Mouse (Mus musculus): ENCODE measurements at regions not wholly inside any gene's neighbourhood (a gene's known extent, or its start where the extent isn't known, plus 50 kb on each side); places are given as distances from the start of the nearest gene placed in this dataset.
"Not testable (repeated sequence)": the region's sequence is repeated elsewhere in the genome, so short reads cannot be mapped to it uniquely, and the experiment has no call there.

DNA sequence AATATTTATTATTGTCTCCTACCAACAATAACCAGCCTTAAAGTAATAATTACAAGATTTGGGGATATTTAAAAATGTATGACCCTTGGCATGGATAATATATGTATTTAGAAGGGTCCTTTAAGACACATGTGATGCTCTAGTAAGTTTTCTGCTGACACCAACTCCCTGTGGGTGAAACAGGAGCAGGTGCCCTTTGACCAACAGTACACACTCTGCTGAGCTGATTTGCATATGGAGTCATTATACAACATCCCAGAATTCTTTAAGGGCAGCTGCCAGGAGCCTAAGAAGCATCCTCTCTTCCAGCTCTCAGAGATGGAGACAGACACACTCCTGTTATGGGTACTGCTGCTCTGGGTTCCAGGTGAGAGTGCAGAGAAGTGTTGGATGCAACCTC lies 274.1 kb downstream of the Rpia start:
- no peak overlapping the region for H3K9ac ChIP-seq (replicated peaks)
- H3K4me2 ChIP-seq (ENCODE audit: low read depth, low read length) = no peak overlapping the region
- ATAC-seq = no peak
- no peaks in the 10 kb centered on the region for H3K27me3 ChIP-seq (ENCODE audit: insufficient read depth, low read length)
- no peak overlapping the region for H3K4me3 ChIP-seq (ENCODE audit: low read depth, low read length)
- TF ChIP-seq EP300 (IDR thresholded peaks at IDR 0.05; ENCODE audit: low read depth) = no peak
- TF ChIP-seq CTCF (IDR thresholded peaks at IDR 0.05; ENCODE audit: low read depth) = no peak
- no peak for DNase-seq
- H3K27ac ChIP-seq (ENCODE audit: low read depth) = no peak overlapping the region
- no peaks in the 10 kb centered on the region for H3K4me1 ChIP-seq (ENCODE audit: insufficient read depth)
- no peaks in the 10 kb centered on the region for H3K36me3 ChIP-seq (replicated peaks; ENCODE audit: insufficient read depth, low read length)
- no peaks in the 10 kb centered on the region for H3K9me3 ChIP-seq (ENCODE audit: low read length)

GRCm38 (mm10) chr6:70468623-70469479 lies 323.2 kb downstream of the Rpia start:
- H3K27ac ChIP-seq (ENCODE audit: low read depth) = no peak overlapping the region
- H3K4me2 ChIP-seq (ENCODE audit: low read depth, low read length) = no peak overlapping the region
- H3K9ac ChIP-seq (replicated peaks) = no peak overlapping the region
- no peak for DNase-seq
- H3K4me1 ChIP-seq (ENCODE audit: insufficient read depth) = no peaks in the 10 kb centered on the region
- H3K27me3 ChIP-seq (ENCODE audit: insufficient read depth, low read length) = no peaks in the 10 kb centered on the region
- WGBS (ENCODE audit: insufficient replicate concordance) = 67% methylated on average over 1 of the region's 1 CpGs
- H3K36me3 ChIP-seq (replicated peaks; ENCODE audit: insufficient read depth, low read length) = no peaks in the 10 kb centered on the region
- TF ChIP-seq CTCF (IDR thresholded peaks at IDR 0.05; ENCODE audit: low read depth) (peak; percentile 39), EP300 (IDR thresholded peaks at IDR 0.05; ENCODE audit: low read depth) (no peak)
- H3K4me3 ChIP-seq (ENCODE audit: low read depth, low read length) = no peak overlapping the region
- ATAC-seq = no peak
- H3K9me3 ChIP-seq (ENCODE audit: low read length) = no peaks in the 10 kb centered on the region

DNA sequence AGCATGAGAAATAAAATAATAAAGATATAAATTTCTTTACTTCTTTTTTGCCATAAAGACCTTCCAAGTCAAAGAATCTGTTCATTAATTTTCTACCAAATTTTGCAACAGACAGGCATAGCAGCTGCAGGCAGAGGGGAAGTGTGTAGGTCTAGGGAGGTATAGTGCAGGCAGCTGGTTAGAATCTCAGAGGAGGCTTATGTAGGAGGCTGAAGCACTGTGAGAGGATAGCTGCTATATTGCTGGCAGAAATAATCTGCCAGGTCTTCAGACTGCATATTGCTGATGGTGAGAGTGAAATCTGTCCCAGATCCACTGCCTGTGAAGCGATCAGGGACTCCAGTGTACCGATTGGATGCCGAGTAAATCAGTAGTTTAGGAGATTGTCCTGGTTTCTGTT lies 334.8 kb downstream of the Rpia start:
- 85% methylated on average over 3 of the region's 3 CpGs for WGBS (ENCODE audit: insufficient replicate concordance)

DNA sequence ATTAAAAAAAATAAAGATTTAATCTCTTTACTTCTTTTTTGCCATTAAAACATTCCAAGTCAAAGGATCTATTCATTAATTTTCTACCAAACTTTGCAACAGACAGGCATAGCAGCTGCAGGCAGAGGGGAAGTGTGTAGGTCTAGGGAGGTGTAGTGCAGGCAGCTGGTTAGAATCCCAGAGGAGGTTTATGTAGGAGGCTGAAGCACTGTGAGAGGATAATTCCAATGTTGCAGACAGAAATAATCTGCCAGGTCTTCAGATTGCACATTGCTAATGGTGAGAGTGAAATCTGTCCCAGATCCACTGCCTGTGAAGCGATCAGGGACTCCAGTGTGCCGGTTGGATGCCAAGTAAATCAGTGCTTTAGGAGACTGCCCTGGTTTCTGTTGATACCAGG lies 357.3 kb downstream of the Rpia start:
- WGBS (ENCODE audit: insufficient replicate concordance) = 68% methylated on average over 2 of the region's 2 CpGs
- H3K4me1 ChIP-seq (ENCODE audit: insufficient read depth) = not testable (repeated sequence)

More for the DNA sequence above, 334.8 kb downstream of the Rpia start:
- ATAC-seq = no peak
- no peak overlapping the region for H3K4me3 ChIP-seq (ENCODE audit: low read depth, low read length)
- H3K27me3 ChIP-seq (ENCODE audit: insufficient read depth, low read length) = no peaks in the 10 kb centered on the region
- H3K9ac ChIP-seq (replicated peaks) = no peak overlapping the region
- H3K4me1 ChIP-seq (ENCODE audit: insufficient read depth) = no peaks in the 10 kb centered on the region
- DNase-seq = no peak
- TF ChIP-seq EP300 (IDR thresholded peaks at IDR 0.05; ENCODE audit: low read depth) (no peak), CTCF (IDR thresholded peaks at IDR 0.05; ENCODE audit: low read depth) (no peak)
- H3K36me3 ChIP-seq (replicated peaks; ENCODE audit: insufficient read depth, low read length) = no peaks in the 10 kb centered on the region
- no peak overlapping the region for H3K4me2 ChIP-seq (ENCODE audit: low read depth, low read length)
- H3K27ac ChIP-seq (ENCODE audit: low read depth) = no peak overlapping the region
- no peaks in the 10 kb centered on the region for H3K9me3 ChIP-seq (ENCODE audit: low read length)

GRCm38 (mm10) chr6:70406290-70406689 lies 385.7 kb downstream of the Rpia start:
- H3K9ac ChIP-seq (replicated peaks); H3K36me3 ChIP-seq (replicated peaks; ENCODE audit: insufficient read depth, low read length); H3K27ac ChIP-seq (ENCODE audit: low read depth); H3K27me3 ChIP-seq (ENCODE audit: insufficient read depth, low read length); H3K4me2 ChIP-seq (ENCODE audit: low read depth, low read length); H3K9me3 ChIP-seq (ENCODE audit: low read length); DNase-seq; ATAC-seq; H3K4me1 ChIP-seq (ENCODE audit: insufficient read depth); H3K4me3 ChIP-seq (ENCODE audit: low read depth, low read length): not testable (repeated sequence)
- 77% methylated on average over 3 of the region's 3 CpGs for WGBS (ENCODE audit: insufficient replicate concordance)

More for the DNA sequence above, 357.3 kb downstream of the Rpia start:
- not testable (repeated sequence) for H3K36me3 ChIP-seq (replicated peaks; ENCODE audit: insufficient read depth, low read length); H3K9ac ChIP-seq (replicated peaks); H3K4me3 ChIP-seq (ENCODE audit: low read depth, low read length); H3K27ac ChIP-seq (ENCODE audit: low read depth); H3K9me3 ChIP-seq (ENCODE audit: low read length); H3K27me3 ChIP-seq (ENCODE audit: insufficient read depth, low read length); H3K4me2 ChIP-seq (ENCODE audit: low read depth, low read length); ATAC-seq; DNase-seq

DNA sequence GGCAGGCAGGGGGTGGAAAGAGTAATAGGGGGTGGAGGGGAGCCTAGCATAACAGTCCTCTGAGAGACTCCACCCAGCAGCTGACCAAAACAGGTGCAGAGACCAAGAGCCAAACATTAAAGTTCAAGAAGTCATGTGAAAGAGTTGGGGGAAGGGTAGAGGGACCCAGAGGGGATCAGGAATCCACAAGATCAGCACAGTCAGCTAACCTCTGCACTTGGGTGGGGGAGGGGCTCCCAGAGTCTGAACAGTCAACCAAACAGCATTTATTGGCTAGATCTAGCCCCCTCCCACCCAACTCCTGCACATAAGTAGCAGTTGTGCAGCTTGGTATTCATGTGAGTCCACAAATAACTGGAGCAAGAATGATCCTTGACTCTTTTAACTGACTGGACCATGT lies 402.2 kb downstream of the Rpia start:
- not testable (repeated sequence) for H3K4me1 ChIP-seq (ENCODE audit: insufficient read depth); ATAC-seq; DNase-seq; H3K9ac ChIP-seq (replicated peaks); H3K4me3 ChIP-seq (ENCODE audit: low read depth, low read length); H3K27ac ChIP-seq (ENCODE audit: low read depth); H3K4me2 ChIP-seq (ENCODE audit: low read depth, low read length); H3K9me3 ChIP-seq (ENCODE audit: low read length); H3K36me3 ChIP-seq (replicated peaks; ENCODE audit: insufficient read depth, low read length); H3K27me3 ChIP-seq (ENCODE audit: insufficient read depth, low read length)

DNA sequence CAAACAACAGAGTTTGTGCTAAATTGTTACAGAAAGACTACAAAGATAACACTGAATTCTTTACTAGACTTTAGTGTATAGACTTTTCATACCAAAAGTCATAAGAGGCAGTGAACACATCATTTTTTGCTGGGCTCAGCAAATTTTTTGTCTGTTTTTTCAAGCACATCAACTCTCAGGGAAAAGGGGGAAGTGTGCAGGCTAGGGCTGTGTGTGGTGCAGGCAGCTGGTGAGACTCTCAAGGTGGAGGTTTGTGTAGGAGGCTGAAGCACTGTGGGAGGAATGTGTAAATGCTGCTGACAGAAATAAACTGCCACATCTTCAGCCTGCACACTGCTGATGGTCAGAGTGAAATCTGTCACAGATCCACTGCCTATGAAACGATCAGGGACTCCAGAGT lies 405.6 kb downstream of the Rpia start:
- H3K9me3 ChIP-seq (ENCODE audit: low read length); H3K36me3 ChIP-seq (replicated peaks; ENCODE audit: insufficient read depth, low read length); H3K9ac ChIP-seq (replicated peaks); DNase-seq; ATAC-seq; H3K27me3 ChIP-seq (ENCODE audit: insufficient read depth, low read length); H3K4me1 ChIP-seq (ENCODE audit: insufficient read depth); H3K4me2 ChIP-seq (ENCODE audit: low read depth, low read length); H3K4me3 ChIP-seq (ENCODE audit: low read depth, low read length); H3K27ac ChIP-seq (ENCODE audit: low read depth): not testable (repeated sequence)
- no CpG with 5 or more reads among the region's 1 CpGs for WGBS (ENCODE audit: insufficient replicate concordance)

- H3K4me2 ChIP-seq (ENCODE audit: low read depth, low read length); H3K36me3 ChIP-seq (replicated peaks; ENCODE audit: insufficient read depth, low read length); H3K9me3 ChIP-seq (ENCODE audit: low read length); H3K27ac ChIP-seq (ENCODE audit: low read depth); H3K4me3 ChIP-seq (ENCODE audit: low read depth, low read length); H3K27me3 ChIP-seq (ENCODE audit: insufficient read depth, low read length); ATAC-seq; H3K9ac ChIP-seq (replicated peaks); H3K4me1 ChIP-seq (ENCODE audit: insufficient read depth); DNase-seq: not testable (repeated sequence)
- 72% methylated on average over 2 of the region's 2 CpGs for WGBS (ENCODE audit: insufficient replicate concordance)
Measured at GRCm38 (mm10) chr6:70379339-70379738, 412.7 kb downstream of the Rpia start.

GRCm38 (mm10) chr6:70371821-70372220 lies 420.2 kb downstream of the Rpia start:
- not testable (repeated sequence) for H3K9me3 ChIP-seq (ENCODE audit: low read length); H3K4me2 ChIP-seq (ENCODE audit: low read depth, low read length); H3K9ac ChIP-seq (replicated peaks); H3K4me3 ChIP-seq (ENCODE audit: low read depth, low read length); H3K27me3 ChIP-seq (ENCODE audit: insufficient read depth, low read length); DNase-seq; H3K4me1 ChIP-seq (ENCODE audit: insufficient read depth); ATAC-seq; H3K36me3 ChIP-seq (replicated peaks; ENCODE audit: insufficient read depth, low read length); H3K27ac ChIP-seq (ENCODE audit: low read depth)
- 80% methylated on average over 5 of the region's 5 CpGs for WGBS (ENCODE audit: insufficient replicate concordance)
